Mouse (Mus musculus) kidney, adult 2 months (tissue): ENCODE measurements around the gene Ak7.

Experiments
- CTCF ChIP-seq: fragments of 200-500 bp; conservative IDR thresholded peaks from 2 replicates; pipeline ENCODE4 v1.5.1; 2011; ENCODE audit warnings: low read depth, mild to moderate bottlenecking, control low read depth, low read length, moderate library complexity, mixed read lengths; ENCODE audit not compliant: insufficient read depth, insufficient read length
- POLR2A ChIP-seq: fragments of 200-500 bp; IDR thresholded peaks from one replicate; pipeline ENCODE4 v1.6.1; 2011; ENCODE audit warnings: low read depth, low read length, control low read depth

GRCm38 (mm10) chr12:105785000-105785774, 79.4 kb downstream of the Ak7 start:
- TF ChIP-seq CTCF (no peak), POLR2A (no peak)
